Mouse (Mus musculus) lung, adult 10 weeks (tissue): Measurements from ENCODE around the gene Srsf7. TPM values are rescaled to one million over a fixed set of nuclear protein-coding genes. Genes with fewer than 3 reads are reported as not detected.

ENCODE experiments used
- polyA plus RNA-seq: library from polyadenylated mRNA; stranded (reverse); fragments of 350-450 nt; fragmentation: Illumina TruSeq; extraction: RNeasy Lipid Tissue Mini Kit (QIAGEN cat#74804); gene quantifications from one replicate; pipeline ENCODE4 v1.2.3, GENCODE M21; 2014; ENCODE audit warnings: low read depth, low replicate concordance; ENCODE audit not compliant: insufficient read depth

The Srsf7 gene
- 90.7 TPM for polyA plus RNA-seq

GRCm38 (mm10) chr17:80206671-80207581, at the start of gene Srsf7, which contains the start of gene Ttc39d:
Gene Srsf7 (minus strand): TSS chr17:80207307.
Gene Ttc39d (plus strand): TSS chr17:80207460.

GRCm38 (mm10) chr17:80224326-80225116, 17.4 kb upstream of the Srsf7 start, which contains the start of gene Gemin6:
Gene Gemin6 (plus strand): TSS chr17:80224441.

Other genes starting within 250 kb of the Srsf7 start
- 20.1 TPM for gene Hnrnpll, start 145.0 kb downstream of the Srsf7 start, polyA plus RNA-seq
- gene Galm, start 79.8 kb downstream of the Srsf7 start, polyA plus RNA-seq, result 6.1 TPM
- 0.19 TPM for gene Ttc39d, start 153 bp upstream of the Srsf7 start, polyA plus RNA-seq
- gene Gemin6, start 17.1 kb upstream of the Srsf7 start, polyA plus RNA-seq, result 6.1 TPM
- 22.3 TPM for gene Morn2, start 82.9 kb upstream of the Srsf7 start, polyA plus RNA-seq
- gene Dhx57, start 83.2 kb upstream of the Srsf7 start, polyA plus RNA-seq, result 6.2 TPM
- gene Arhgef33, start 100.1 kb upstream of the Srsf7 start, polyA plus RNA-seq, result 0.27 TPM
- gene Gm10190, start 166.2 kb upstream of the Srsf7 start, polyA plus RNA-seq, result not detected